Mouse (Mus musculus) urinary bladder, postnatal 4 days (tissue): ENCODE data around the gene Tagln2.

Experiments used
- DNase-seq, 2 experiments: peaks; one replicate each; pipeline ENCODE4 v3.0.0; 2021 to 2022; ENCODE audit warnings: low spot score in 2 of 2

Tagln2 gene

GRCm38 (mm10) chr1:172526380-172527081, 26.7 kb downstream of the Tagln2 start:
- no peak for DNase-seq

- no peak for DNase-seq
Observed at GRCm38 (mm10) chr1:172527431-172527830, 27.6 kb downstream of the Tagln2 start.

- DNase-seq: peak; percentile 80 to 92
Observed at GRCm38 (mm10) chr1:172528701-172529100, 28.9 kb downstream of the Tagln2 start.

- DNase-seq: no peak
Observed at GRCm38 (mm10) chr1:172530544-172531220, 30.8 kb downstream of the Tagln2 start.

GRCm38 (mm10) chr1:172532551-172532950, 32.7 kb downstream of the Tagln2 start:
- no peak for DNase-seq

GRCm38 (mm10) chr1:172535116-172535515, 35.3 kb downstream of the Tagln2 start:
- no peak for DNase-seq

- DNase-seq: no peak
Observed at GRCm38 (mm10) chr1:172539827-172540226, 40.0 kb downstream of the Tagln2 start.

GRCm38 (mm10) chr1:172540283-172540820, 40.5 kb downstream of the Tagln2 start:
- no peak for DNase-seq

GRCm38 (mm10) chr1:172546062-172546461, 46.2 kb downstream of the Tagln2 start:
- DNase-seq: no peak

GRCm38 (mm10) chr1:172548501-172548900, 48.7 kb downstream of the Tagln2 start:
- no peak for DNase-seq

- DNase-seq: no peak
Observed at GRCm38 (mm10) chr1:172549314-172549713, 49.5 kb downstream of the Tagln2 start.

- DNase-seq: no peak
Observed at GRCm38 (mm10) chr1:172549717-172550116, 49.9 kb downstream of the Tagln2 start.

- no peak for DNase-seq
Observed at GRCm38 (mm10) chr1:172550551-172550951, 50.7 kb downstream of the Tagln2 start.

GRCm38 (mm10) chr1:172551009-172551408, 51.2 kb downstream of the Tagln2 start:
- DNase-seq: no peak

GRCm38 (mm10) chr1:172552623-172553022, 52.8 kb downstream of the Tagln2 start:
- DNase-seq: no peak

GRCm38 (mm10) chr1:172555638-172556037, 55.8 kb downstream of the Tagln2 start, which contains the start of gene Vsig8:
TSS of gene Vsig8 (plus strand) at chr1:172555938.
- DNase-seq: no peak
